Mouse (Mus musculus) hindlimb bud, embryonic 11.5 days (tissue): ENCODE data around the gene Palb2.
A peak's percentile ranks its signal among the peaks of the same experiment; 100 is the strongest.

ENCODE experiments used
- DNase-seq: peaks from one replicate; pipeline ENCODE4 v3.0.0-alpha.2; 2012; ENCODE audit warnings: low read depth, low spot score; ENCODE audit errors: extremely low spot score

Gene Palb2

GRCm38 (mm10) chr7:122132497-122133337 lies at the start of gene Palb2, which contains the start of gene Dctn5:
Gene Palb2, minus strand, starts transcription at chr7:122132985.
Gene Dctn5, plus strand, starts transcription at chr7:122133041.
- peak; percentile 98 for DNase-seq

- no peak for DNase-seq
Measured at GRCm38 (mm10) chr7:122180720-122181119, 47.9 kb upstream of the Palb2 start.

- no peak for DNase-seq
Measured at GRCm38 (mm10) chr7:122171613-122172012, 38.8 kb upstream of the Palb2 start.

GRCm38 (mm10) chr7:122170705-122171104 lies 37.9 kb upstream of the Palb2 start:
- DNase-seq: no peak

GRCm38 (mm10) chr7:122167203-122167602 lies 34.4 kb upstream of the Palb2 start:
- DNase-seq: no peak

GRCm38 (mm10) chr7:122163766-122164165 lies 31.0 kb upstream of the Palb2 start:
- no peak for DNase-seq

GRCm38 (mm10) chr7:122160037-122160436 lies 27.3 kb upstream of the Palb2 start:
- DNase-seq: no peak

GRCm38 (mm10) chr7:122158915-122159902 lies 26.4 kb upstream of the Palb2 start, which contains the start of gene Plk1:
Gene Plk1, plus strand, starts transcription at chr7:122159439.
- peak; percentile 76 for DNase-seq

GRCm38 (mm10) chr7:122158488-122158887 lies 25.7 kb upstream of the Palb2 start:
- no peak for DNase-seq

GRCm38 (mm10) chr7:122152473-122152872 lies 19.7 kb upstream of the Palb2 start:
- no peak for DNase-seq

GRCm38 (mm10) chr7:122140991-122141390 lies 8.2 kb upstream of the Palb2 start:
- no peak for DNase-seq

GRCm38 (mm10) chr7:122138190-122138589 lies 5.4 kb upstream of the Palb2 start:
- DNase-seq: no peak

GRCm38 (mm10) chr7:122137071-122137470 lies 4.3 kb upstream of the Palb2 start:
- no peak for DNase-seq

- DNase-seq: no peak
Measured at GRCm38 (mm10) chr7:122135070-122135469, 2.3 kb upstream of the Palb2 start.

- no peak for DNase-seq
Measured at GRCm38 (mm10) chr7:122133338-122133625, 497 bp upstream of the Palb2 start.

- DNase-seq: no peak
Measured at GRCm38 (mm10) chr7:122131834-122132233, 951 bp downstream of the Palb2 start.

- DNase-seq: no peak
Measured at GRCm38 (mm10) chr7:122126946-122127345, 5.8 kb downstream of the Palb2 start.

GRCm38 (mm10) chr7:122125636-122126035 lies 7.1 kb downstream of the Palb2 start:
- no peak for DNase-seq

- DNase-seq: no peak
Measured at GRCm38 (mm10) chr7:122123518-122123917, 9.3 kb downstream of the Palb2 start.

- DNase-seq: no peak
Measured at GRCm38 (mm10) chr7:122108206-122108605, 24.6 kb downstream of the Palb2 start.

- DNase-seq: peak; percentile 77
Measured at GRCm38 (mm10) chr7:122101747-122102244, 31.0 kb downstream of the Palb2 start, which contains the start of gene Ndufab1. Gene Ndufab1, minus strand, starts transcription at chr7:122101886.
